Mouse (Mus musculus) embryonic facial prominence, embryonic 14.5 days (tissue): ENCODE data around the gene Fam78a. TPM values are rescaled to one million over a fixed set of nuclear protein-coding genes. Genes with fewer than 3 reads are reported as not detected.

ENCODE experiments used
- ATAC-seq: fragments of 200-750 bp; cut with Nextera tagmentation; 2 replicates; pipeline ENCODE4 v1.8.0; 2017; ENCODE audit warnings: low read depth, moderate number of reproducible peaks, moderate TSS enrichment
- DNase-seq: peaks from one replicate; pipeline ENCODE4 v3.0.0-alpha.2; 2015; ENCODE audit warnings: low spot score
- H3K27ac ChIP-seq: fragments of 300-500 bp; sonication (generic); replicated peaks from 2 replicates; pipeline ENCODE4 v1.5.1; 2014; ENCODE audit warnings: low read depth, mild to moderate bottlenecking, low read length, moderate library complexity
- H3K27me3 ChIP-seq: fragments of 300-500 bp; sonication (generic); replicated peaks from 2 replicates; pipeline ENCODE4 v1.6.1; 2014; ENCODE audit warnings: low read length; ENCODE audit not compliant: control insufficient read depth, insufficient read depth
- H3K36me3 ChIP-seq: fragments of 300-500 bp; sonication (generic); 2 replicates; pipeline ENCODE4 v1.6.1; 2014; ENCODE audit warnings: low read length, mixed read lengths; ENCODE audit not compliant: control insufficient read depth, insufficient read depth
- H3K4me1 ChIP-seq: fragments of 300-500 bp; sonication (generic); 2 replicates; pipeline ENCODE4 v1.6.1; 2014; ENCODE audit warnings: antibody characterized with exemption, low read length; ENCODE audit not compliant: control insufficient read depth, insufficient read depth
- H3K4me2 ChIP-seq: fragments of 300-500 bp; sonication (generic); 2 replicates; pipeline ENCODE4 v1.6.1; 2014; ENCODE audit warnings: low read depth, mild to moderate bottlenecking, low read length, moderate library complexity, mixed read lengths
- H3K4me3 ChIP-seq: fragments of 300-500 bp; sonication (generic); 2 replicates; pipeline ENCODE4 v1.5.1; 2014; ENCODE audit warnings: low read depth, mild to moderate bottlenecking, low read length
- H3K9ac ChIP-seq: fragments of 300-500 bp; sonication (generic); 2 replicates; pipeline ENCODE4 v1.6.1; 2014; ENCODE audit warnings: low read depth, mild to moderate bottlenecking, low read length, moderate library complexity, mixed read lengths
- H3K9me3 ChIP-seq: fragments of 300-500 bp; sonication (generic); 2 replicates; pipeline ENCODE4 v1.6.1; 2016; ENCODE audit warnings: low read length; ENCODE audit not compliant: control insufficient read depth
- WGBS: fragments of 180-500 bp; shearing (Covaris S2); extraction: QIAGEN DNeasy Blood & Tissue Kit; methylation state at CpG from one replicate; pipeline ENCODE4 v1.1.7; 2014; 5-methylcytosine and 5-hydroxymethylcytosine counted together
- polyA plus RNA-seq: library from polyadenylated mRNA; unstranded; fragments of >200 nt; fragmentation: Nextera tagmentation; extraction: Ambion mirVana; gene quantifications from 2 replicates; pipeline ENCODE4 v1.2.1, GENCODE M21; 2014

The Fam78a gene
- polyA plus RNA-seq, 1 experiment from 2014 or later = 8.9 TPM

DNA sequence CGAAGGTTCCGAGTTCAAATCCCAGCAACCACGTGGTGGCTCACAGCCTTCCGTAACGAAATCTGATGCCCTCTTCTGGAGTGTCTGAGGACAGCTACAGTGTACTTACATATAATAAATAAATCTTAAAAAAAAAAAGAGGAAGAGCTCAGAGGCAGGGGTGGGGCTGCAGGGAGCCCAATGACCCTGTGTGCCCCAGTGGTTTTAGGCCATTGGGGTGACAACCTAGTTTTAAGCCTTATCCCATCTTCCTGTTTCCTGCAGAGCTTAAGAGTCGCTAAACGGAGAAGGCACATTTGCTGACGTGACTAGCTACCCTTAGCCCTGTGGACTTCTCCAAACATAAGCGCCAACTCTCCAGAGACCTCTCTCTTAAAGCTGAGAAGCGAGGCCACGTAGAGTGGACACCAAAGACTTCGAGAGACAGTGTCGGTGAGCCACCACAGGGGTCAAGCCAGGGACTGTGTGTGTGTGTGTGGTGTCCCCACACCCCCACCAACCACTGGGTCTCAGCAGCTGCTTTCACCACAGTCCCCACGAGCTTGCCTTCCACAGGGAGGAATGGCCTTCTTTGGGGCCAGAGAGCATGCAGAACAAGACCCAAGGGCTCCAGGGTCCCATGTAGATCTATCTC lies 3.2 kb downstream of the Fam78a start:
- H3K4me3 ChIP-seq = peak overlapping the region; percentile 63
- no peak for ATAC-seq
- H3K27me3 ChIP-seq = peaks cover 41% of the 10 kb centered on the region
- 0 out of 2 replicates have a peak, but pooled peaks cover 3% of the 10 kb centered on the region for H3K4me1 ChIP-seq
- H3K4me2 ChIP-seq = peak overlapping the region; percentile 100
- DNase-seq = no peak
- H3K36me3 ChIP-seq = no peaks in the 10 kb centered on the region
- no peak overlapping the region for H3K9ac ChIP-seq
- no peak overlapping the region for H3K27ac ChIP-seq
- no peaks in the 10 kb centered on the region for H3K9me3 ChIP-seq
- 77% methylated on average over 14 of the region's 14 CpGs for WGBS

DNA sequence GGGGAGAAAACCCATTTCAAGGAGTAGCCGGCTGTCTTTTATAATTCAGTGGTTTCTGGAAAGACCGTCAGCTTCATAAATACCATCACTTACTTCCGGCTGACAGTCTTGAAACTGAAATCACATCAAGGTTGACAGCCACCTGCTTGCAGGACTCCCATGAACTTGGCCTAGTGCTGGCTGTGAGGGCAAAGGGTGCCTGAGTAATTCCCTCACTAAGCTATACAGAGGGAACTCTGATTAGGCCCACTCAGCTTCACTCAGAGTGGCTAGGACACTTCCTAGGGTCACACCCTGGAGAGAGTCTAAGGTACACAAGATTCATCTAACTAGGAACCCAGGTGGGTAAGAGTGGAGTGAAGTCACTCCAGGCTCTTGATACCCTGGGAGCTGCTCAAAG lies 4.0 kb downstream of the Fam78a start:
- 84% methylated on average over 3 of the region's 3 CpGs for WGBS
- Histone ChIP-seq H3K9ac (no peak overlapping the region), H3K27me3 (peaks cover 36% of the 10 kb centered on the region), H3K4me2 (0 out of 2 replicates have a peak overlapping the region, but pooled peaks have one; percentile 7), H3K36me3 (no peaks in the 10 kb centered on the region), H3K4me3 (no peak overlapping the region), H3K4me1 (0 out of 2 replicates have a peak, but pooled peaks cover 3% of the 10 kb centered on the region), H3K9me3 (no peaks in the 10 kb centered on the region), H3K27ac (no peak overlapping the region)
- no peak for DNase-seq
- ATAC-seq = no peak

DNA sequence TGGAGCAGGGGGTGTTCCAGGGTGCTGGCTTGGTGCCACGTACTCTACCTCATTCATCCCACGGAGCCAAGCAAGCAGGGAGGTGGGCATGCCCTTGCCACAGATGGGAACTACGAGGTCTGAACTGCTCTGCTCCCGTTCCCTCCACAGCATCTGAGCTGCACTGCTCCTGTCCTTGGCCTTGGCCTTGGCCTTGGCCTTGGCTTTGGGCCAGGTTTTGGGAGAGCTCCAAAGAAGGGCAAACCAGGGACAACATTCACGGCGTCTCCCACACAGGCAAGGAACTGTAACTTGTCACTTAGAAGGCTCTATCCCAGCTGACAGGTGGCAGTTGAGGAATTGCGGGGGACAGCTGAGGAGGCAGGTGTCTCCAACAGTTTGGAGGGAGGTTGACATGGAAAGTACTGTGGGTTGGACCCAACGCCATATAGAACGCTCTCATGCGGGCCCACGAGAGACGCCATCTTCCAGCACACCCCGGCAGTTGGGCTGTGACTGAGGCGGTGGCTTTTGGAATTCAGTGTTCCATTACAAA lies 5.4 kb downstream of the Fam78a start:
- Histone ChIP-seq H3K4me1 (0 out of 2 replicates have a peak, but pooled peaks cover 3% of the 10 kb centered on the region), H3K9me3 (no peaks in the 10 kb centered on the region), H3K4me3 (no peak overlapping the region), H3K4me2 (0 out of 2 replicates have a peak overlapping the region, but pooled peaks have one; percentile 1), H3K27me3 (peaks cover 29% of the 10 kb centered on the region), H3K27ac (no peak overlapping the region), H3K36me3 (no peaks in the 10 kb centered on the region), H3K9ac (no peak overlapping the region)
- no peak for ATAC-seq
- DNase-seq = no peak
- 90% methylated on average over 13 of the region's 14 CpGs for WGBS

DNA sequence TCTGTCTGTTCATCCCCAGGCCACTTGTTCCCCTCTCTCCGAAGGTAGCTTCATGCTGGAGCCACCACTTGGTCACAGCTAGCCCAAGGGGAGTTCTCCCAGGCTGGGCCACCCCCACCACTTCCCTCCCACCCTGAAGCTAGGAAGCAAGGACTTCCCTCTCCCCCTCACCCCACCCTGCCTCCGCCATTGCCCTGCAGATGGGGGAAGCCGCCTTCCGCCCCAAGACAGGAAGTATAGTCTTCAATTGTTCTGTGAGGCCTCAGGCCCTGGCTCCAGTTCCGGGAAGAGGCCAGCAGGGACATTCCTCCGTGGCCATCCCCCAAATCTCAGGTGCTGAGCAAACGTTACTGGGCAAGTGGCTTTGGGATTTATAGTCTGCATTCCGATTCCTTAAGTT lies 6.1 kb downstream of the Fam78a start:
- peak overlapping the region; percentile 21; the same call in 1 of the 2 replicates for H3K27ac ChIP-seq
- H3K36me3 ChIP-seq = no peaks in the 10 kb centered on the region
- no peak for ATAC-seq
- H3K9ac ChIP-seq = no peak overlapping the region
- H3K4me1 ChIP-seq = no peaks in the 10 kb centered on the region
- DNase-seq = no peak
- 43% methylated on average over 8 of the region's 8 CpGs for WGBS
- H3K4me2 ChIP-seq = no peak overlapping the region; the same call in 1 of the 2 replicates
- H3K4me3 ChIP-seq = no peak overlapping the region
- H3K27me3 ChIP-seq = peaks cover 21% of the 10 kb centered on the region
- H3K9me3 ChIP-seq = no peaks in the 10 kb centered on the region

DNA sequence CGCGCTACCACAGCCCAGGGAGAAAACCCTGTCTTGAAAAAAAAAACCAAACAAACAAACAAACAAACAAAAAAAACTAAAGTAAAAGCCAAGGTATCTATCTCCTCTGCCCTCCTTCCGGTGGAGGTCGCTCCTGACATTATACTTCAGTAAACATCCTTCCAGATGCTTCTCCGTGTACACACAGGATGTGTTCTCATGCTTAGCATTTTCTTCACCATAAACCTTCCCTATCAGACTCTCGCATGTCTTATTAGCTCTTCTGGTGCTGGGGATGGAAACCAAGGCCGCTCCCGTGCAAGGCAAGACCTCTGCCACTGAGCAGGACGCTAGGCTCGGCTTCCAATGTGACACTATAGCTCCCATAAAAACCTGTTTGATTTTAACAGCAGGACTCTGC lies 6.9 kb downstream of the Fam78a start:
- Histone ChIP-seq H3K4me2 (no peak overlapping the region), H3K27ac (no peak overlapping the region; the same call in 1 of the 2 replicates), H3K4me1 (no peaks in the 10 kb centered on the region), H3K36me3 (no peaks in the 10 kb centered on the region), H3K9ac (no peak overlapping the region), H3K27me3 (peaks cover 13% of the 10 kb centered on the region), H3K9me3 (no peaks in the 10 kb centered on the region), H3K4me3 (no peak overlapping the region)
- no peak for ATAC-seq
- WGBS = 81% methylated on average over 10 of the region's 10 CpGs
- DNase-seq = no peak

DNA sequence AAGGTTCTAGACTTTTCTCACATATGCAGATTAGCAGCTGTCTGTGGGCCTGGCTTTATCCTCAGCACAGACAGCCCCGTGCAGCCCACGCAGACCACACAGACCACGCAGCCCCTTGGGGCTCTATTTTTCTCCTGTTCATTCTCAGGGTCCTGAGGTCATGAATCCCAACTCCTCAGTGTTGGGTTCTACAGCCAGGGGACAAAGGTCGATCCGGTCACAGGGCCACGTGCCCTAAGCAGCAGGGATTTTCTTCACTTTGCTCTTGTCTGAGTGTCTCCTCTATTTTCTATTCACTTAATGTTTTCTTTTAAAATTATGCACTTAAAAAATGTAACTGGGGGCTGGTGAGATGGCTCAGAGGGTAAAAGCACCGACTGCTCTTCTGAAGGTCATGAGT lies 9.3 kb downstream of the Fam78a start:
- ATAC-seq (no peak), DNase-seq (no peak)

DNA sequence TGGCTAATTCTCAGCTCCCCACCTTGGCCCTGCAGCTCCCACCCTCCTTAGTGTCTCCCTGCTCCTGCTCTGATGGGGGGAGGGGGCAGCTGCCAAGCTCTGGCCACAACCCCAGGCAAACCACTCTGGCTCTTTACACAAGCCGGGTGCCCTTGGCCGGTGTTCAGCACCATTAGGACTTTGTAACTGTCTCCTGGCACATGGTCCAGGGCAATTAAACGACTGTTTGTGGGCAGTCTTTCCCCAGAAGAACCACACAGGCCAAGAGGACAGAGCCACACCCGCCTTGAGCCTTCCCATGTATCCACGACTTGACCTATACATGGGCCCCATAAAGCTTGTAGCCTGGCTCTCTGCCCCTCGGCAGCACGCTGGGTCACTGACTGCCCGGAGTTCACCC lies 10.3 kb downstream of the Fam78a start:
- H3K27ac ChIP-seq = no peak overlapping the region
- H3K4me2 ChIP-seq = no peak overlapping the region
- H3K9me3 ChIP-seq = no peaks in the 10 kb centered on the region
- H3K36me3 ChIP-seq = no peaks in the 10 kb centered on the region
- H3K4me3 ChIP-seq = no peak overlapping the region
- DNase-seq (no peak), ATAC-seq (no peak)
- no peaks in the 10 kb centered on the region for H3K4me1 ChIP-seq
- no peaks in the 10 kb centered on the region for H3K27me3 ChIP-seq
- no peak overlapping the region for H3K9ac ChIP-seq
- WGBS = 63% methylated on average over 8 of the region's 8 CpGs

More for the DNA sequence above, 9.3 kb downstream of the Fam78a start:
- H3K4me2 ChIP-seq = no peak overlapping the region
- 54% methylated on average over 7 of the region's 7 CpGs for whole genome bisulfite sequencing
- H3K27me3 ChIP-seq = no peaks in the 10 kb centered on the region
- H3K9me3 ChIP-seq = no peaks in the 10 kb centered on the region
- H3K9ac ChIP-seq = no peak overlapping the region
- H3K36me3 ChIP-seq = no peaks in the 10 kb centered on the region
- H3K27ac ChIP-seq = no peak overlapping the region
- no peak overlapping the region for H3K4me3 ChIP-seq
- no peaks in the 10 kb centered on the region for H3K4me1 ChIP-seq

DNA sequence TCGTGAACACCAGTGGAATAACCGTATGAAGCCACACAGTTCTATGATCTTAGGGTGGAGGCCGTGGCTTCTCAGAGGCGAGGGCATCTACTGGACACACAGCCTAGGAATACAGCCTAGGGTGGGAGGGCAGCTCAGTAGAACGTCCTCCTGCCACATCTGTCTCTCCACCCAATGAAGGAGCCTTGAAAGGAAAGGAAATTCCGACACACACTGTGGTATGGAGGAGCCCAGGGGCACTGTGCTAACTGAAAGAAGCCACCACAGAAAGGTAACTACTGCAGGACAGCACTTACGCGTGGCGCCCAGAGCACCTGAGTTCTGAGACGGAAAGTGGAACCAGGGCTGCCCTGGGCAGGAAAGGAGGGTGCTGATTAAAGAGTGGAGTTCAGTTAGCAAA lies 13.9 kb downstream of the Fam78a start:
- Histone ChIP-seq H3K27ac (no peak overlapping the region), H3K9ac (no peak overlapping the region), H3K4me3 (no peak overlapping the region), H3K9me3 (no peaks in the 10 kb centered on the region), H3K27me3 (0 out of 2 replicates have a peak, but pooled peaks cover 2% of the 10 kb centered on the region), H3K36me3 (no peaks in the 10 kb centered on the region), H3K4me2 (no peak overlapping the region), H3K4me1 (0 out of 2 replicates have a peak, but pooled peaks cover 4% of the 10 kb centered on the region)
- WGBS = 89% methylated on average over 10 of the region's 10 CpGs
- ATAC-seq = no peak
- no peak for DNase-seq
